Mouse (Mus musculus) MN1 (cell line): ENCODE results near the gene Baz1b.

Experiments
- DNase-seq: peaks from one replicate; pipeline ENCODE4 v3.0.0-alpha.2; 2016; ENCODE audit warnings: low spot score

The Baz1b gene

GRCm38 (mm10) chr5:135236571-135236970 lies 49.5 kb downstream of the Baz1b start:
- peak; percentile 69 for DNase-seq

GRCm38 (mm10) chr5:135238832-135239231 lies 51.8 kb downstream of the Baz1b start:
- DNase-seq = no peak

- DNase-seq = no peak
These were observed 54.4 kb downstream of the Baz1b start for GRCm38 (mm10) chr5:135241474-135241873.

GRCm38 (mm10) chr5:135242136-135242535 lies 55.1 kb downstream of the Baz1b start:
- no peak for DNase-seq

- DNase-seq = no peak
These were observed 55.5 kb downstream of the Baz1b start for GRCm38 (mm10) chr5:135242608-135243007.

GRCm38 (mm10) chr5:135243166-135243565 lies 56.1 kb downstream of the Baz1b start:
- no peak for DNase-seq

- DNase-seq = no peak
These were observed 59.5 kb downstream of the Baz1b start for GRCm38 (mm10) chr5:135246531-135246930.

- DNase-seq = no peak
These were observed 60.3 kb downstream of the Baz1b start for GRCm38 (mm10) chr5:135247337-135247736.

GRCm38 (mm10) chr5:135248956-135249676 lies 62.1 kb downstream of the Baz1b start:
- DNase-seq = no peak

GRCm38 (mm10) chr5:135250186-135251078 lies 63.4 kb downstream of the Baz1b start:
- DNase-seq = no peak

GRCm38 (mm10) chr5:135251079-135251454 lies 64.0 kb downstream of the Baz1b start, which contains the start of gene Fzd9:
Gene Fzd9 (minus strand): TSS chr5:135251230.
- DNase-seq = no peak

GRCm38 (mm10) chr5:135253741-135254401 lies 66.8 kb downstream of the Baz1b start:
- DNase-seq = no peak

GRCm38 (mm10) chr5:135256166-135256565 lies 69.1 kb downstream of the Baz1b start:
- no peak for DNase-seq

- no peak for DNase-seq
These were observed 70.5 kb downstream of the Baz1b start for GRCm38 (mm10) chr5:135257559-135257958.

GRCm38 (mm10) chr5:135258280-135259150 lies 71.5 kb downstream of the Baz1b start:
- DNase-seq = no peak

GRCm38 (mm10) chr5:135263866-135264503 lies 76.9 kb downstream of the Baz1b start:
- DNase-seq = no peak

- no peak for DNase-seq
These were observed 77.5 kb downstream of the Baz1b start for GRCm38 (mm10) chr5:135264548-135264947.

GRCm38 (mm10) chr5:135269451-135269850 lies 82.4 kb downstream of the Baz1b start:
- DNase-seq = no peak

- DNase-seq = no peak
These were observed 83.3 kb downstream of the Baz1b start for GRCm38 (mm10) chr5:135270361-135270760.

GRCm38 (mm10) chr5:135271563-135272165 lies 84.6 kb downstream of the Baz1b start:
- DNase-seq = peak; percentile 76
